Mouse (Mus musculus): ENCODE data around the gene Hsd17b11. TPM values are rescaled to one million over a fixed set of nuclear protein-coding genes. Genes with fewer than 3 reads are reported as not detected.
A peak's percentile ranks its signal among the peaks of the same experiment; 100 is the strongest.

The Hsd17b11 gene
- 1.4 and 1.8 TPM in 2 replicates for polyA plus RNA-seq (2014; fragmentation: Nextera tagmentation; extraction: Ambion mirVana)

- H3K27me3 ChIP-seq (ENCODE audit: control insufficient read depth, insufficient read depth, low read length) = no peaks in the 10 kb centered on the region
- H3K4me1 ChIP-seq (ENCODE audit: control insufficient read depth, insufficient read depth, low read length) = no peaks in the 10 kb centered on the region
- H3K4me2 ChIP-seq (ENCODE audit: low read depth, low read length) = peak within 1 kb of the TSS; percentile 58
- peak; percentile 82 for ATAC-seq (replicated peaks; ENCODE audit: insufficient number of reproducible peaks, low FRiP score, low TSS enrichment, low read depth)
- peak within 1 kb of the TSS; percentile 38 for H3K4me3 ChIP-seq (ENCODE audit: low read depth, low read length)
- H3K9me3 ChIP-seq (replicated peaks; ENCODE audit: control insufficient read depth, low read length) = no peaks in the 10 kb centered on the region
- peak; percentile 87 for DNase-seq (ENCODE audit: low spot score)
- under 1% methylated on average over 31 of the region's 31 CpGs for WGBS
- no peaks in the 10 kb centered on the region for H3K36me3 ChIP-seq (replicated peaks; ENCODE audit: control insufficient read depth, insufficient read depth, low read depth, low read length)
- H3K9ac ChIP-seq (replicated peaks; ENCODE audit: low read length) = peak within 1 kb of the TSS; percentile 54
- no peak within 1 kb of the TSS for H3K27ac ChIP-seq (replicated peaks; ENCODE audit: low read depth, low read length)
These were observed at the start of gene Hsd17b11 for GRCm38 (mm10) chr5:104021597-104022378. Gene Hsd17b11, minus strand, starts transcription at chr5:104021919.

GRCm38 (mm10) chr5:104071048-104071447, 49.3 kb upstream of the Hsd17b11 start:
- WGBS = 74% methylated on average over 4 of the region's 4 CpGs
- DNase-seq (ENCODE audit: low spot score) = no peak
- H3K9ac ChIP-seq (replicated peaks; ENCODE audit: low read length) = no peak overlapping the region
- H3K9me3 ChIP-seq (replicated peaks; ENCODE audit: control insufficient read depth, low read length) = no peaks in the 10 kb centered on the region
- H3K4me2 ChIP-seq (ENCODE audit: low read depth, low read length) = no peak overlapping the region
- H3K4me1 ChIP-seq (ENCODE audit: control insufficient read depth, insufficient read depth, low read length) = no peaks in the 10 kb centered on the region
- H3K36me3 ChIP-seq (replicated peaks; ENCODE audit: control insufficient read depth, insufficient read depth, low read depth, low read length) = no peaks in the 10 kb centered on the region
- H3K4me3 ChIP-seq (ENCODE audit: low read depth, low read length) = no peak overlapping the region
- H3K27me3 ChIP-seq (ENCODE audit: control insufficient read depth, insufficient read depth, low read length) = no peaks in the 10 kb centered on the region
- no peak for ATAC-seq (replicated peaks; ENCODE audit: insufficient number of reproducible peaks, low FRiP score, low TSS enrichment, low read depth)
- H3K27ac ChIP-seq (replicated peaks; ENCODE audit: low read depth, low read length) = no peak overlapping the region

- WGBS = 79% methylated on average over 7 of the region's 7 CpGs
- H3K4me1 ChIP-seq (ENCODE audit: control insufficient read depth, insufficient read depth, low read length) = no peaks in the 10 kb centered on the region
- no peaks in the 10 kb centered on the region for H3K27me3 ChIP-seq (ENCODE audit: control insufficient read depth, insufficient read depth, low read length)
- H3K9me3 ChIP-seq (replicated peaks; ENCODE audit: control insufficient read depth, low read length) = no peaks in the 10 kb centered on the region
- H3K9ac ChIP-seq (replicated peaks; ENCODE audit: low read length) = no peak overlapping the region
- ATAC-seq (replicated peaks; ENCODE audit: insufficient number of reproducible peaks, low FRiP score, low TSS enrichment, low read depth) (no peak), DNase-seq (ENCODE audit: low spot score) (peak; percentile 46)
- no peak overlapping the region for H3K4me2 ChIP-seq (ENCODE audit: low read depth, low read length)
- no peak overlapping the region for H3K27ac ChIP-seq (replicated peaks; ENCODE audit: low read depth, low read length)
- no peak overlapping the region for H3K4me3 ChIP-seq (ENCODE audit: low read depth, low read length)
- H3K36me3 ChIP-seq (replicated peaks; ENCODE audit: control insufficient read depth, insufficient read depth, low read depth, low read length) = no peaks in the 10 kb centered on the region
These were observed 47.0 kb upstream of the Hsd17b11 start for GRCm38 (mm10) chr5:104068751-104069150.

- H3K4me3 ChIP-seq (ENCODE audit: low read depth, low read length) = no peak overlapping the region
- WGBS = 92% methylated on average over 11 of the region's 11 CpGs
- H3K9me3 ChIP-seq (replicated peaks; ENCODE audit: control insufficient read depth, low read length) = no peaks in the 10 kb centered on the region
- H3K27me3 ChIP-seq (ENCODE audit: control insufficient read depth, insufficient read depth, low read length) = no peaks in the 10 kb centered on the region
- H3K4me1 ChIP-seq (ENCODE audit: control insufficient read depth, insufficient read depth, low read length) = no peaks in the 10 kb centered on the region
- ATAC-seq (replicated peaks; ENCODE audit: insufficient number of reproducible peaks, low FRiP score, low TSS enrichment, low read depth) (no peak), DNase-seq (ENCODE audit: low spot score) (no peak)
- H3K4me2 ChIP-seq (ENCODE audit: low read depth, low read length) = no peak overlapping the region
- H3K36me3 ChIP-seq (replicated peaks; ENCODE audit: control insufficient read depth, insufficient read depth, low read depth, low read length) = no peaks in the 10 kb centered on the region; the same call in none of the 2 replicates
- no peak overlapping the region for H3K27ac ChIP-seq (replicated peaks; ENCODE audit: low read depth, low read length)
- H3K9ac ChIP-seq (replicated peaks; ENCODE audit: low read length) = no peak overlapping the region
These were observed 41.2 kb upstream of the Hsd17b11 start for GRCm38 (mm10) chr5:104062773-104063551.

GRCm38 (mm10) chr5:104061936-104062772, 40.4 kb upstream of the Hsd17b11 start:
- no peak overlapping the region for H3K4me2 ChIP-seq (ENCODE audit: low read depth, low read length)
- DNase-seq (ENCODE audit: low spot score) (no peak), ATAC-seq (replicated peaks; ENCODE audit: insufficient number of reproducible peaks, low FRiP score, low TSS enrichment, low read depth) (no peak)
- H3K27ac ChIP-seq (replicated peaks; ENCODE audit: low read depth, low read length) = no peak overlapping the region
- no peaks in the 10 kb centered on the region for H3K9me3 ChIP-seq (replicated peaks; ENCODE audit: control insufficient read depth, low read length)
- no peak overlapping the region for H3K4me3 ChIP-seq (ENCODE audit: low read depth, low read length)
- no peak overlapping the region for H3K9ac ChIP-seq (replicated peaks; ENCODE audit: low read length)
- no peaks in the 10 kb centered on the region for H3K27me3 ChIP-seq (ENCODE audit: control insufficient read depth, insufficient read depth, low read length)
- H3K4me1 ChIP-seq (ENCODE audit: control insufficient read depth, insufficient read depth, low read length) = no peaks in the 10 kb centered on the region
- WGBS = 79% methylated on average over 13 of the region's 13 CpGs
- H3K36me3 ChIP-seq (replicated peaks; ENCODE audit: control insufficient read depth, insufficient read depth, low read depth, low read length) = no peaks in the 10 kb centered on the region; the same call in none of the 2 replicates

GRCm38 (mm10) chr5:104060429-104060828, 38.7 kb upstream of the Hsd17b11 start:
- no peaks in the 10 kb centered on the region for H3K9me3 ChIP-seq (replicated peaks; ENCODE audit: control insufficient read depth, low read length)
- no peak overlapping the region for H3K27ac ChIP-seq (replicated peaks; ENCODE audit: low read depth, low read length)
- H3K4me3 ChIP-seq (ENCODE audit: low read depth, low read length) = no peak overlapping the region
- DNase-seq (ENCODE audit: low spot score) (no peak), ATAC-seq (replicated peaks; ENCODE audit: insufficient number of reproducible peaks, low FRiP score, low TSS enrichment, low read depth) (no peak)
- H3K27me3 ChIP-seq (ENCODE audit: control insufficient read depth, insufficient read depth, low read length) = no peaks in the 10 kb centered on the region
- H3K9ac ChIP-seq (replicated peaks; ENCODE audit: low read length) = no peak overlapping the region
- no peaks in the 10 kb centered on the region for H3K4me1 ChIP-seq (ENCODE audit: control insufficient read depth, insufficient read depth, low read length)
- no peaks in the 10 kb centered on the region; the same call in none of the 2 replicates for H3K36me3 ChIP-seq (replicated peaks; ENCODE audit: control insufficient read depth, insufficient read depth, low read depth, low read length)
- WGBS = 93% methylated on average over 5 of the region's 5 CpGs
- H3K4me2 ChIP-seq (ENCODE audit: low read depth, low read length) = no peak overlapping the region

- WGBS = 91% methylated on average over 9 of the region's 9 CpGs
- DNase-seq (ENCODE audit: low spot score) (no peak), ATAC-seq (replicated peaks; ENCODE audit: insufficient number of reproducible peaks, low FRiP score, low TSS enrichment, low read depth) (no peak)
- no peaks in the 10 kb centered on the region for H3K9me3 ChIP-seq (replicated peaks; ENCODE audit: control insufficient read depth, low read length)
- H3K4me1 ChIP-seq (ENCODE audit: control insufficient read depth, insufficient read depth, low read length) = no peaks in the 10 kb centered on the region
- no peak overlapping the region for H3K4me3 ChIP-seq (ENCODE audit: low read depth, low read length)
- H3K4me2 ChIP-seq (ENCODE audit: low read depth, low read length) = no peak overlapping the region
- H3K27me3 ChIP-seq (ENCODE audit: control insufficient read depth, insufficient read depth, low read length) = no peaks in the 10 kb centered on the region
- no peak overlapping the region for H3K27ac ChIP-seq (replicated peaks; ENCODE audit: low read depth, low read length)
- no peak overlapping the region for H3K9ac ChIP-seq (replicated peaks; ENCODE audit: low read length)
- no peaks in the 10 kb centered on the region; the same call in none of the 2 replicates for H3K36me3 ChIP-seq (replicated peaks; ENCODE audit: control insufficient read depth, insufficient read depth, low read depth, low read length)
These were observed 37.9 kb upstream of the Hsd17b11 start for GRCm38 (mm10) chr5:104059628-104060027.

All from embryonic facial prominence, embryonic 11.5 days (tissue).